Mouse (Mus musculus): Measurements from ENCODE around the gene Olfr912. TPM values are rescaled to one million over a fixed set of nuclear protein-coding genes. Genes with fewer than 3 reads are reported as not detected.

The Olfr912 gene
- polyA plus RNA-seq (2012; fragmentation: generic; extraction: Trizol): not detected

GRCm38 (mm10) chr9:38579878-38580277 lies at the start of gene Olfr912:
Gene Olfr912, plus strand, starts transcription at chr9:38580178.

GRCm38 (mm10) chr9:38537549-38537948 lies 42.4 kb upstream of the Olfr912 start, which contains the start of gene Olfr910:
Gene Olfr910, plus strand, starts transcription at chr9:38537849.

GRCm38 (mm10) chr9:38592459-38592858 lies 12.5 kb downstream of the Olfr912 start, which contains the start of gene Olfr913:
Gene Olfr913, plus strand, starts transcription at chr9:38592759.

GRCm38 (mm10) chr9:38604802-38605201 lies 24.8 kb downstream of the Olfr912 start, which contains the start of gene Olfr914:
Gene Olfr914, plus strand, starts transcription at chr9:38605102.

Other genes with a start within 250 kb of the Olfr912 start
- gene Olfr898, start 231.8 kb upstream of the Olfr912 start, polyA plus RNA-seq (2012; fragmentation: generic; extraction: Trizol): not detected
- not detected for gene Olfr250, start 213.3 kb upstream of the Olfr912 start, polyA plus RNA-seq (2012; fragmentation: generic; extraction: Trizol)
- gene Olfr251, start 203.1 kb upstream of the Olfr912 start, polyA plus RNA-seq (2012; fragmentation: generic; extraction: Trizol): not detected
- gene Olfr147, start 178.5 kb upstream of the Olfr912 start, polyA plus RNA-seq (2012; fragmentation: generic; extraction: Trizol): not detected
- not detected for gene Olfr901, start 150.7 kb upstream of the Olfr912 start, polyA plus RNA-seq (2012; fragmentation: generic; extraction: Trizol)
- gene Olfr902, start 132.5 kb upstream of the Olfr912 start, polyA plus RNA-seq (2012; fragmentation: generic; extraction: Trizol): not detected
- gene Olfr904, start 117.0 kb upstream of the Olfr912 start, polyA plus RNA-seq (2012; fragmentation: generic; extraction: Trizol): not detected
- gene Olfr905, start 109.1 kb upstream of the Olfr912 start, polyA plus RNA-seq (2012; fragmentation: generic; extraction: Trizol): not detected
- not detected for gene Olfr906, start 93.1 kb upstream of the Olfr912 start, polyA plus RNA-seq (2012; fragmentation: generic; extraction: Trizol)
- gene Olfr907, start 84.4 kb upstream of the Olfr912 start, polyA plus RNA-seq (2012; fragmentation: generic; extraction: Trizol): not detected
- gene Olfr911-ps1, start 58.6 kb upstream of the Olfr912 start, polyA plus RNA-seq (2012; fragmentation: generic; extraction: Trizol): not detected
- gene Olfr910, start 42.3 kb upstream of the Olfr912 start, polyA plus RNA-seq (2012; fragmentation: generic; extraction: Trizol): not detected
- gene Olfr913, start 12.6 kb downstream of the Olfr912 start, polyA plus RNA-seq (2012; fragmentation: generic; extraction: Trizol): not detected
- gene Olfr914, start 24.9 kb downstream of the Olfr912 start, polyA plus RNA-seq (2012; fragmentation: generic; extraction: Trizol): not detected
- gene Olfr916, start 79.7 kb downstream of the Olfr912 start, polyA plus RNA-seq (2012; fragmentation: generic; extraction: Trizol): not detected
- not detected for gene Olfr917, start 85.7 kb downstream of the Olfr912 start, polyA plus RNA-seq (2012; fragmentation: generic; extraction: Trizol)
- gene Olfr918, start 94.4 kb downstream of the Olfr912 start, polyA plus RNA-seq (2012; fragmentation: generic; extraction: Trizol): not detected
- gene Olfr919, start 123.5 kb downstream of the Olfr912 start, polyA plus RNA-seq (2012; fragmentation: generic; extraction: Trizol): not detected
- gene Vwa5a, start 138.1 kb downstream of the Olfr912 start, polyA plus RNA-seq (2012; fragmentation: generic; extraction: Trizol): 10 to 100 TPM in 1 of 2 experiments, 1 to 10 TPM in 1; 1.2 to 22.6 TPM
- under 1 TPM in 1 of 2 experiments, not detected in 1; 0.04 TPM for gene Olfr920, start 172.1 kb downstream of the Olfr912 start, polyA plus RNA-seq (2012; fragmentation: generic; extraction: Trizol)
- not detected for gene Olfr921, start 192.9 kb downstream of the Olfr912 start, polyA plus RNA-seq (2012; fragmentation: generic; extraction: Trizol)
- gene Olfr922, start 234.4 kb downstream of the Olfr912 start, polyA plus RNA-seq (2012; fragmentation: generic; extraction: Trizol): not detected
- gene Olfr923, start 246.4 kb downstream of the Olfr912 start, polyA plus RNA-seq (2012; fragmentation: generic; extraction: Trizol): not detected